Mouse (Mus musculus) intestine, embryonic 14.5 days (tissue): ENCODE data around the gene Myo5c. TPM values are rescaled to one million over a fixed set of nuclear protein-coding genes. Genes with fewer than 3 reads are reported as not detected.
A peak's percentile ranks its signal among the peaks of the same experiment; 100 is the strongest.

Source experiments
- ATAC-seq: fragments of 200-750 bp; cut with Nextera tagmentation; replicated peaks from 2 replicates; pipeline ENCODE4 v1.8.0; 2017; ENCODE audit warnings: low read depth, moderate number of reproducible peaks, moderate TSS enrichment, moderate library complexity; ENCODE audit not compliant: low FRiP score, low TSS enrichment
- DNase-seq: peaks from one replicate; pipeline ENCODE4 v3.0.0-alpha.2; 2018; ENCODE audit warnings: low spot score
- H3K27ac ChIP-seq: fragments of 300-500 bp; sonication (generic); 2 replicates; pipeline ENCODE4 v1.5.1; 2014; ENCODE audit warnings: low read depth, mild to moderate bottlenecking, control low read depth
- H3K27me3 ChIP-seq: fragments of 300-500 bp; sonication (generic); replicated peaks from 2 replicates; pipeline ENCODE4 v1.6.1; 2014; ENCODE audit warnings: low read length, control low read depth; ENCODE audit not compliant: control insufficient read depth, insufficient read depth
- H3K36me3 ChIP-seq: fragments of 300-500 bp; sonication (generic); 2 replicates; pipeline ENCODE4 v1.6.1; 2014; ENCODE audit warnings: low read length, control low read depth; ENCODE audit not compliant: control insufficient read depth, insufficient read depth
- H3K4me1 ChIP-seq: fragments of 300-500 bp; sonication (generic); replicated peaks from 2 replicates; pipeline ENCODE4 v1.6.1; 2014; ENCODE audit warnings: low read length, control low read depth, mixed read lengths; ENCODE audit not compliant: control insufficient read depth, insufficient read depth
- H3K4me2 ChIP-seq: fragments of 300-500 bp; sonication (generic); 2 replicates; pipeline ENCODE4 v1.6.1; 2014; ENCODE audit warnings: low read length
- H3K4me3 ChIP-seq: fragments of 300-500 bp; sonication (generic); 2 replicates; pipeline ENCODE4 v1.5.1; 2014; ENCODE audit warnings: low read depth, low read length, control low read depth, mixed read lengths
- H3K9ac ChIP-seq: fragments of 300-500 bp; sonication (generic); 2 replicates; pipeline ENCODE4 v1.6.1; 2014; ENCODE audit warnings: mild to moderate bottlenecking, low read length
- H3K9me3 ChIP-seq: fragments of 300-500 bp; sonication (generic); 2 replicates; pipeline ENCODE4 v1.6.1; 2016; ENCODE audit warnings: low read length, control low read depth; ENCODE audit not compliant: control insufficient read depth
- WGBS: fragments of 180-500 bp; shearing (Covaris S2); extraction: QIAGEN DNeasy Blood & Tissue Kit; methylation state at CpG from one replicate; pipeline ENCODE4 v1.1.7; 2014; 5-methylcytosine and 5-hydroxymethylcytosine counted together
- polyA plus RNA-seq: library from polyadenylated mRNA; unstranded; fragments of >200 nt; fragmentation: Nextera tagmentation; extraction: Ambion mirVana; gene quantifications from 2 replicates; pipeline ENCODE4 v1.2.1, GENCODE M21; 2014

The Myo5c gene
- polyA plus RNA-seq, 1 experiment from 2014 or later = 6.5 TPM

DNA sequence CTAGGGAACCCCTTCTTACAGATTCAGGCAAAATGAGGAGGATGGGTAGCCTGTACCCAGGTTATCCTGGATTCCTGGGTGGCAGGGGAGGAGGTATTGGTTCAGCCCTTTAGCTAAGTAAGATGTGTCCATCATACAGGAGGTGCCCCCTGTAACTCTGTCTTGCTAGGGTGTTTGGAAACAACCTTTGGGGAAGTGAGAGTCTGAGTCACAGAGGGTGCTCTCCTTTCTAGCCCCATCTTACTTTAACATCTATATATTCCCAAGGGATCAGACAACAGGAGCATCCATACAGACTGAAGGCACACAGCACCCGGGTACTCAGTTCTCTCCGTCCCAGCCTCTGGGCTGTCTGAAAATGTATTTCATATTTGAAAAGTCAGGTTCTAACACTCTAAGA is 50.4 kb downstream of the Myo5c start:
- DNase-seq = no peak
- H3K9me3 ChIP-seq = no peaks in the 10 kb centered on the region

GRCm38 (mm10) chr9:75282830-75283229 is 51.0 kb downstream of the Myo5c start:
- Histone ChIP-seq H3K36me3 (no peaks in the 10 kb centered on the region), H3K27me3 (no peaks in the 10 kb centered on the region), H3K4me1 (no peaks in the 10 kb centered on the region), H3K9ac (no peak overlapping the region), H3K4me3 (no peak overlapping the region), H3K27ac (no peak overlapping the region), H3K4me2 (no peak overlapping the region), H3K9me3 (no peaks in the 10 kb centered on the region)
- WGBS = 8% methylated on average over 3 of the region's 3 CpGs
- peak; percentile 67 for DNase-seq
- 0 out of 2 replicates have a peak, but pooled peaks have one; percentile 40 for ATAC-seq

More for the DNA sequence above, 50.4 kb downstream of the Myo5c start:
- Histone ChIP-seq H3K36me3 (no peaks in the 10 kb centered on the region), H3K4me3 (no peak overlapping the region), H3K9ac (no peak overlapping the region), H3K4me1 (no peaks in the 10 kb centered on the region), H3K27me3 (no peaks in the 10 kb centered on the region), H3K4me2 (no peak overlapping the region), H3K27ac (no peak overlapping the region)
- 86% methylated on average over 2 of the region's 2 CpGs for WGBS
- no peak for ATAC-seq

DNA sequence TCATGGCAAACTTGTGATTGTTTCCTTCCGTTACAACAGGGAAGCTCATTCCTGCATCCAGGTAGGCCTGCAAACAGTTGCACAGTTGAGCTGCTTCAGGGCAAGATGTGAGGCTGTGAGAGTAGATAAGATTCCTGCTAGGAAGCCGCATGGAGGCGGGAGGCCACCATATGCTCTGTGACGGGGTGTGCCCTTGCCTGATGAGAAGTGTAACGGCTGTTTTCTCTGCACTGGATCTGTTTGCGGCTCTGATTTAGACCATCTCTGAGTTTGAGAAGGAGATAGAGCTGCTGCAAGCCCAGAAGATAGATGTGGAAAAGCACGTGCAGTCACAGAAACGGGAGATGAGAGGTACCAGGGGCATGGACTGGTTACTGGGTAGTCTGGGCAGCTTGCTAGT is 51.8 kb downstream of the Myo5c start:
- Histone ChIP-seq H3K27me3 (no peaks in the 10 kb centered on the region), H3K9ac (no peak overlapping the region), H3K4me2 (no peak overlapping the region), H3K9me3 (no peaks in the 10 kb centered on the region), H3K36me3 (no peaks in the 10 kb centered on the region), H3K27ac (no peak overlapping the region), H3K4me1 (no peaks in the 10 kb centered on the region), H3K4me3 (no peak overlapping the region)
- no peak for ATAC-seq
- DNase-seq = no peak
- WGBS = 81% methylated on average over 8 of the region's 8 CpGs

- Histone ChIP-seq H3K27me3 (no peaks in the 10 kb centered on the region), H3K4me1 (no peaks in the 10 kb centered on the region), H3K27ac (no peak overlapping the region), H3K36me3 (no peaks in the 10 kb centered on the region), H3K4me3 (no peak overlapping the region), H3K9ac (no peak overlapping the region), H3K4me2 (no peak overlapping the region), H3K9me3 (no peaks in the 10 kb centered on the region)
- ATAC-seq = no peak
- 88% methylated on average over 6 of the region's 6 CpGs for WGBS
- no peak for DNase-seq
Measured at GRCm38 (mm10) chr9:75285363-75285762, 53.5 kb downstream of the Myo5c start.

DNA sequence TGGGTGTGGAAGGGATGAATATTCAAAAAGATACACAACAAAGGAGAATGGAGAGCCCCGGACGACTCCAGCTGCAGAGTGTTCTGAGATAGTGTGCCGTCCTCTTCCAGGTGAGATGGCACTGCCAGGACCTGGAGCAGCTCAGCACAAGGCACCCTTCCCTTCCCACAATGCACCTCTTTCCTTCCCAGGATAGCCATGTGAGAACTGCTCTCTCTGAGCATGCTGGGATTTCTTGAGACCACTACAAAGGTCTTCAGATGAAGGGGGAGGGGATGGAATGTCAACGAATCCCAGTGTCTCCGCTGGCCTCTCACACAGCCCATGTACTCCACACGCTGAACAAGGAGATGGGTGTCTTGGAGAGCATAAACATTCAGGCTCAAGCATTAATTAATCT is 55.8 kb downstream of the Myo5c start:
- 50% methylated on average over 6 of the region's 6 CpGs for WGBS
- no peak overlapping the region for H3K4me2 ChIP-seq
- no peaks in the 10 kb centered on the region for H3K27me3 ChIP-seq
- DNase-seq (no peak), ATAC-seq (no peak)
- no peak overlapping the region for H3K4me3 ChIP-seq
- no peak overlapping the region for H3K9ac ChIP-seq
- H3K36me3 ChIP-seq = no peaks in the 10 kb centered on the region
- no peaks in the 10 kb centered on the region for H3K4me1 ChIP-seq
- H3K9me3 ChIP-seq = no peaks in the 10 kb centered on the region
- no peak overlapping the region for H3K27ac ChIP-seq

DNA sequence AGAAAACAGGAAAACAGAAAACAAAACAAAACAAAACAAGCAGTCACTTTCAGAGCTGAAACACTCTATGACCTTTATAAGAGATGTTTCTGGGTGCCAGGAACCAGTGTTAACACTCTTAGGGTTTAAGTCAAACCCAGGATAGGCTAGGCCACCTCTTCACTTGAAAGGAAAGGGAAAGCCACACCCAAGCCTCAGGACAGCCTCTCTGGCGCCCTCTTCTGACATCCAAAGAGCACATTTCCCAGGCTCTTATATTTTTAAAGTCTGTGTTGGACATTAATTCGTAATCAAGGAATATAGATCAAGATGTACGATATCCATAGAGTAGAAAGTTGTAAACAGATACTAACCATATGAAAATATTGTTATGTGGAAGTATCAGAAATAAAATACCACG is 57.7 kb downstream of the Myo5c start:
- H3K36me3 ChIP-seq = no peaks in the 10 kb centered on the region
- ATAC-seq (no peak), DNase-seq (no peak)
- H3K9ac ChIP-seq = no peak overlapping the region
- H3K4me3 ChIP-seq = no peak overlapping the region
- no peak overlapping the region for H3K27ac ChIP-seq
- H3K27me3 ChIP-seq = no peaks in the 10 kb centered on the region
- H3K4me1 ChIP-seq = no peaks in the 10 kb centered on the region
- no peaks in the 10 kb centered on the region for H3K9me3 ChIP-seq
- no peak overlapping the region for H3K4me2 ChIP-seq
- 42% methylated on average over 4 of the region's 4 CpGs for WGBS

- no peak overlapping the region for H3K4me3 ChIP-seq
- no peak overlapping the region for H3K27ac ChIP-seq
- no peaks in the 10 kb centered on the region for H3K4me1 ChIP-seq
- no peaks in the 10 kb centered on the region for H3K9me3 ChIP-seq
- H3K27me3 ChIP-seq = no peaks in the 10 kb centered on the region
- no peaks in the 10 kb centered on the region for H3K36me3 ChIP-seq
- WGBS = 77% methylated on average over 2 of the region's 2 CpGs
- no peak overlapping the region for H3K4me2 ChIP-seq
- ATAC-seq = no peak
- DNase-seq = no peak
- no peak overlapping the region for H3K9ac ChIP-seq
Measured at GRCm38 (mm10) chr9:75299342-75299741, 67.5 kb downstream of the Myo5c start.

DNA sequence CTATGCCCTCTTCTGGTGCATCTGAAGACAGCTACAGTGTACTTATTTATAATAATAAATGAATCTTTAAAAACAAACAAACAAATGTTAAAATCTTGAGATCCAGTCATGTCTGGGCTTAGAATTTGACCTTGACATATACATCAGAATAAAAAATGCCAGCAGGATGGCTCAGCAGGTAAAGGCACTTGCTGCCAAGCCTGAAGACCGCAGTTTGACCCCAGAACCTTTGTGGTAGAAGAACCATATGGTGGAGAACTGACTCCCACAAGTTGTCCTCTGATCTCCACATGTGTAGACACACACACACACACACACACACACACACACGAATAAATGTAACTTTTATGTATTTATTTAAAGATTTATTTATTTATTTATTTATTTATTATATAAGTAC is 71.2 kb downstream of the Myo5c start:
- H3K4me1 ChIP-seq = no peaks in the 10 kb centered on the region
- no peaks in the 10 kb centered on the region for H3K36me3 ChIP-seq
- no peak overlapping the region for H3K9ac ChIP-seq
- ATAC-seq (no peak), DNase-seq (no peak)
- no peak overlapping the region for H3K4me3 ChIP-seq
- no peaks in the 10 kb centered on the region for H3K9me3 ChIP-seq
- no peak overlapping the region for H3K27ac ChIP-seq
- no peaks in the 10 kb centered on the region for H3K27me3 ChIP-seq
- WGBS = 86% methylated on average over 2 of the region's 2 CpGs
- H3K4me2 ChIP-seq = no peak overlapping the region

DNA sequence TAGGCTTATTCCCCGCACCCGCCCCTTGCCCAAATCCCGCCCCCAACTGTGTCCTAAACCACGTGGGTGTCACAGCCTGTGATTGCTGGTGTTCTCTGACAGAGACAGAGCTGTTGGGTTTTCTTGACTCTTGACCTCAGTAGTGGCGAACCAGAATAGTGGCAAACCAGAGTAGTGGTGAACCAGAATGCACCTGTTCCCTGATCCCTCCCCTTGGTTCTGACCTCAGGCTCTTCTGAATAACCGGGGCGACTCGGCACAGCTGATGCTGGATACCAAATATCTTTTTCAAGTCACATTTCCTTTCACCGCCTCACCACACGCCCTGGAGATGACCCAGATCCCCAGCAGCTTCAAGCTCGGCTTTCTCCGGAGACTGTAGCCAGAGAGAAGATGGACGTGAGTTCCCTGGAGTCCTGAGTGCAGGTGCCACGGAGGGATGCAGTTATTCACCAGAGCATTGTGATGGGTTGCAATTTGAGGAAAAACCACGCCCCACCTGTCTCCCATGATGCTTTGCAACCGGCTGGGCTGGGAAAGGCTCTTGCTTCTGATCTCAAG is 72.0 kb downstream of the Myo5c start:
- H3K4me2 ChIP-seq = no peak overlapping the region
- no peaks in the 10 kb centered on the region for H3K27me3 ChIP-seq
- DNase-seq (no peak), ATAC-seq (no peak)
- no peak overlapping the region for H3K9ac ChIP-seq
- H3K36me3 ChIP-seq = no peaks in the 10 kb centered on the region
- no peaks in the 10 kb centered on the region for H3K9me3 ChIP-seq
- 39% methylated on average over 16 of the region's 16 CpGs for WGBS
- H3K27ac ChIP-seq = no peak overlapping the region
- H3K4me1 ChIP-seq = no peaks in the 10 kb centered on the region
- no peak overlapping the region for H3K4me3 ChIP-seq
